Mouse (Mus musculus): Measurements from ENCODE around the gene Trpt1. TPM values are rescaled to one million over a fixed set of nuclear protein-coding genes. Genes with fewer than 3 reads are reported as not detected.

Trpt1 gene
- not detected for polyA plus RNA-seq (2014; fragmentation: Illumina TruSeq; extraction: RNeasy Lipid Tissue Mini Kit (QIAGEN cat#74804))

GRCm38 (mm10) chr19:6996006-6996405, at the start of gene Trpt1, which contains the start of gene Nudt22:
Gene Trpt1 (plus strand): TSS chr19:6996131.
Gene Nudt22 (minus strand): TSS chr19:6996117.

GRCm38 (mm10) chr19:6974211-6975205, 21.4 kb upstream of the Trpt1 start, which contains the start of gene Ppp1r14b:
Gene Ppp1r14b (plus strand): TSS chr19:6974968.

GRCm38 (mm10) chr19:6975537-6976521, 20.1 kb upstream of the Trpt1 start, which contains the start of gene Plcb3:
Gene Plcb3 (minus strand): TSS chr19:6976470.

GRCm38 (mm10) chr19:6980381-6981093, 15.4 kb upstream of the Trpt1 start, which contains the start of gene Fkbp2:
Gene Fkbp2 (minus strand): TSS chr19:6980501.

GRCm38 (mm10) chr19:6987061-6987903, 8.6 kb upstream of the Trpt1 start, which contains the start of gene Vegfb:
Gene Vegfb (minus strand): TSS chr19:6987651.

GRCm38 (mm10) chr19:6992011-6992858, 3.7 kb upstream of the Trpt1 start, which contains the start of gene Dnajc4:
Gene Dnajc4 (minus strand): TSS chr19:6992572.

GRCm38 (mm10) chr19:7019191-7019590, 23.3 kb downstream of the Trpt1 start, which contains the start of gene Fermt3:
Gene Fermt3 (minus strand): TSS chr19:7019469.

GRCm38 (mm10) chr19:7039841-7040636, 44.1 kb downstream of the Trpt1 start, which contains the start of gene Stip1:
Gene Stip1 (minus strand): TSS chr19:7039967.

Other genes with a start within 250 kb of the Trpt1 start
- gene Rps6ka4, start 155.5 kb upstream of the Trpt1 start, polyA plus RNA-seq (2014; fragmentation: Illumina TruSeq; extraction: RNeasy Lipid Tissue Mini Kit (QIAGEN cat#74804)): not detected
- not detected for gene Ccdc88b, start 137.9 kb upstream of the Trpt1 start, polyA plus RNA-seq (2014; fragmentation: Illumina TruSeq; extraction: RNeasy Lipid Tissue Mini Kit (QIAGEN cat#74804))
- gene Trmt112, start 86.4 kb upstream of the Trpt1 start, polyA plus RNA-seq (2014; fragmentation: Illumina TruSeq; extraction: RNeasy Lipid Tissue Mini Kit (QIAGEN cat#74804)): 26.0 TPM
- 12.0 TPM for gene Prdx5, start 86.0 kb upstream of the Trpt1 start, polyA plus RNA-seq (2014; fragmentation: Illumina TruSeq; extraction: RNeasy Lipid Tissue Mini Kit (QIAGEN cat#74804))
- 0.83 TPM for gene Esrra, start 74.3 kb upstream of the Trpt1 start, polyA plus RNA-seq (2014; fragmentation: Illumina TruSeq; extraction: RNeasy Lipid Tissue Mini Kit (QIAGEN cat#74804))
- gene Catsperz, start 70.8 kb upstream of the Trpt1 start, polyA plus RNA-seq (2014; fragmentation: Illumina TruSeq; extraction: RNeasy Lipid Tissue Mini Kit (QIAGEN cat#74804)): not detected
- not detected for gene Kcnk4, start 61.6 kb upstream of the Trpt1 start, polyA plus RNA-seq (2014; fragmentation: Illumina TruSeq; extraction: RNeasy Lipid Tissue Mini Kit (QIAGEN cat#74804))
- gene Bad, start 54.3 kb upstream of the Trpt1 start, polyA plus RNA-seq (2014; fragmentation: Illumina TruSeq; extraction: RNeasy Lipid Tissue Mini Kit (QIAGEN cat#74804)): 0.71 TPM
- gene Gpr137, start 53.7 kb upstream of the Trpt1 start, polyA plus RNA-seq (2014; fragmentation: Illumina TruSeq; extraction: RNeasy Lipid Tissue Mini Kit (QIAGEN cat#74804)): not detected
- gene Ppp1r14b, start 21.2 kb upstream of the Trpt1 start, polyA plus RNA-seq (2014; fragmentation: Illumina TruSeq; extraction: RNeasy Lipid Tissue Mini Kit (QIAGEN cat#74804)): 8.7 TPM
- 4.2 TPM for gene Plcb3, start 19.7 kb upstream of the Trpt1 start, polyA plus RNA-seq (2014; fragmentation: Illumina TruSeq; extraction: RNeasy Lipid Tissue Mini Kit (QIAGEN cat#74804))
- 12.2 TPM for gene Fkbp2, start 15.6 kb upstream of the Trpt1 start, polyA plus RNA-seq (2014; fragmentation: Illumina TruSeq; extraction: RNeasy Lipid Tissue Mini Kit (QIAGEN cat#74804))
- 10.9 TPM for gene Vegfb, start 8.5 kb upstream of the Trpt1 start, polyA plus RNA-seq (2014; fragmentation: Illumina TruSeq; extraction: RNeasy Lipid Tissue Mini Kit (QIAGEN cat#74804))
- gene Dnajc4, start 3.6 kb upstream of the Trpt1 start, polyA plus RNA-seq (2014; fragmentation: Illumina TruSeq; extraction: RNeasy Lipid Tissue Mini Kit (QIAGEN cat#74804)): not detected
- gene Nudt22, start within 50 bp of the Trpt1 start, polyA plus RNA-seq (2014; fragmentation: Illumina TruSeq; extraction: RNeasy Lipid Tissue Mini Kit (QIAGEN cat#74804)): not detected
- gene Fermt3, start 23.3 kb downstream of the Trpt1 start, polyA plus RNA-seq (2014; fragmentation: Illumina TruSeq; extraction: RNeasy Lipid Tissue Mini Kit (QIAGEN cat#74804)): not detected
- gene Stip1, start 43.8 kb downstream of the Trpt1 start, polyA plus RNA-seq (2014; fragmentation: Illumina TruSeq; extraction: RNeasy Lipid Tissue Mini Kit (QIAGEN cat#74804)): 74.7 TPM
- gene Macrod1, start 60.7 kb downstream of the Trpt1 start, polyA plus RNA-seq (2014; fragmentation: Illumina TruSeq; extraction: RNeasy Lipid Tissue Mini Kit (QIAGEN cat#74804)): 1.4 TPM
- gene Flrt1, start 109.6 kb downstream of the Trpt1 start, polyA plus RNA-seq (2014; fragmentation: Illumina TruSeq; extraction: RNeasy Lipid Tissue Mini Kit (QIAGEN cat#74804)): 2.1 TPM
- 22.1 TPM for gene Otub1, start 210.2 kb downstream of the Trpt1 start, polyA plus RNA-seq (2014; fragmentation: Illumina TruSeq; extraction: RNeasy Lipid Tissue Mini Kit (QIAGEN cat#74804))
- gene Cox8a, start 221.5 kb downstream of the Trpt1 start, polyA plus RNA-seq (2014; fragmentation: Illumina TruSeq; extraction: RNeasy Lipid Tissue Mini Kit (QIAGEN cat#74804)): 36.3 TPM
- gene Naa40, start 245.1 kb downstream of the Trpt1 start, polyA plus RNA-seq (2014; fragmentation: Illumina TruSeq; extraction: RNeasy Lipid Tissue Mini Kit (QIAGEN cat#74804)): 15.0 TPM

Measured in ovary, adult 10 weeks (tissue).